Mouse (Mus musculus) ZHBTc4 (cell line): ENCODE data around the gene Klhdc1.

Experiments
- DNase-seq: peaks from one replicate; pipeline ENCODE4 v3.0.0-alpha.2; 2011; ENCODE audit warnings: low read depth, low spot score

Gene Klhdc1

GRCm38 (mm10) chr12:69240876-69241275, at the start of gene Klhdc1:
Gene Klhdc1 (plus strand): TSS chr12:69241176.
- DNase-seq, result no peak

DNA sequence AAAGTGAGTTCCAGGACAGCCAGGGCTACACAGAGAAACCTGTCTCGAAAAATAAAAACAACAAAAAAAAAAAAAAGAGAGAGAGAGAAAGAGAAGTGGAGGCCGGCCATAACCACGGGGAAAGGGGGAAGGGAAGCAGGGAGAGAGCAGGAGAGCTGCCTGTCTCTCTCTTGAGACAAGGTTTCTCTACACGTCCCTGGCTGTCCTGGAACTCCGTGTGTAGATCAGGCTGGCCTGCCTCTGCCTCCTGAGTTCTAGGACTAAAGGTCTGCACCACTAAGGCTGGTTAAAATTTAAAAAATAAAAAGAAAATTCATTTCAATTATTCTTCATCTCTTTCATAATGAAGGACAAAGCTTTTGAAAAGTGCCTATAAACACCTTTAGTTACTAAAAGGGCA, 49.6 kb upstream of the Klhdc1 start:
- DNase-seq, result no peak

DNA sequence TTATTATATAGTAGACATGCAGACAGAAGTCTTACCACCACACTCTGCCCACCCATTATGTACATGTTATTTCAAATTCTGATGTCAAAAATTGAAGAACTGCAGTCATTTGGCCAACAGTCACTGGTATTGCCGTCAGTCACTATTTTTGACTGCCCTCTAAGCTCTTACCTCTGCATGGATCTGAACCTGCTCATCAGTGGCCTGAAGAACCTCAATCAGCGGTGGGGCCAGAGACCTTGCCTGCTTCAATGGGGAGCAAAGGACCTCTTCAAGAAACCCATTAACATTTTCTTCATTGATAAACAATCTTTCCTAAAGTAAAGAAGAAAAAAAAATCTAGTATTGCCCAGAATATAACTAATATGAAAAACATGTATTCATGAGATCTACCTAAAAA, 48.3 kb upstream of the Klhdc1 start:
- no peak for DNase-seq

DNA sequence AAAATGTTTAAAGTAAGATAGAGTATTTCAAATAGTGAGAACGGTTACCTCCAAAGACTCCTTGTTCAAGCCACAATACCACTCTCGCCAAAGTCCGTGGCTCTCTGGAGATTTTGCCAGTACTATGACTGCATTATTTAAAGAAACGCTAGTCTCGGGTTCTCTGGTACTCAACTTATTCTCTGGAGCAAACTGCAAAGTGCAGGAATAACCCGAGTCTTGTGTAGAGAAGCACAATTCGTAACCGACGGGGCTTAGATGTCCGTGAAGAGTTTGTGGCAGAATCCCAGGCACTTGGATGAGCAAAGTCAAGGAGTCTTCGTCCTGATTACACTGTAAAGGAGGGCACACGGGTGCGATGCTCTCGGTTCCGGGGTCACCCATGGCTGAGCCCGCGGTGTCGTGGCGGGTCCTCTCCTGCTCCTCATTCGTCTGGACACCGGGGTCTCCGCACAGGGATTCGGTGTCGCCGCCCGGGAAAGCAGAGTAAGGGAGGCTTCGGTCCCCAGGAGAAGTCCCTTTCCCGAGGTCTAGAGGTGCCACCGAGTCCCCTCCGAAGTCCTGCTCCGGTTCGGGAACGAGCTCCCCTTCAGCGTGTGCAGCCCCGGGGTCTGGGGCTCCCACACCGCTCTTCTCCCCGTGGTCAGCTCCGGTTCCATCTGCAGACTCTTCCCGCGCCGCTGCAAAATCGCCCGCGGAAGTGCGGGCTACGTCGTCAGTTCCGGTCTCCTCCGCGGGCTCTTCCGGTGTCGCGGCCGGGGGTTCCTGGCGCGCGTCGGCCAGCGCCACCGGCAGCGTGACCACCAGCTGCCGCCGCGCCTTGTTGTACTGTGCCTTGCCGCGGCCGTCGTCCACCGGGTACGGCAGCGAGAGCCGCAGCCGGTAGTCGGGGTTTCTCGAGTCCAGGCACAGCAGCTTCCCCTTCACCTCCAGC, 44.3 kb upstream of the Klhdc1 start, which contains the start of gene Gm49383:
Gene Gm49383, minus strand, starts transcription at position 661 of the 934 bp plus-strand sequence.
- peak; percentile 62 for DNase-seq

- peak; percentile 81 for DNase-seq
These were observed 43.4 kb upstream of the Klhdc1 start for GRCm38 (mm10) chr12:69197378-69198163.

DNA sequence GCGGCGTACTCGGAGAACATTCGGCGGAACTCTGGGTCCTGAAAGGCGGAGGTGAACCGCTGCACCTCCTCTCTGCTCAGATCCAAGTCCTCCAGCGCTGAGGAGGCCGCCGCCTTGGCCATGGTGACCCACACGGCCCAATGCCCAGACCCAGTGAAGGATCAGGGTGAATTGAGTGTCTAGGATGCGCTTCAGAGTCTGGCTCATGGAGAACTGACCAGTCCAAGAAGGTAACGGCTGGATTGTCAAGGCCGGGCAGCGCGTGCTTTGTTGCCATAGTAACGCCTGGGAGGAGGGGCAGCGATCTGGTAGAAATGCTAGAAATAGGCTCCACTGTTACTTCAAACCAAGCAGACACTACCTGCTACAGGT, 42.8 kb upstream of the Klhdc1 start, which contains the start of gene Dnaaf2:
Gene Dnaaf2, minus strand, starts transcription at position 266 of the 372 bp plus-strand sequence.
- DNase-seq, result peak; percentile 71

DNA sequence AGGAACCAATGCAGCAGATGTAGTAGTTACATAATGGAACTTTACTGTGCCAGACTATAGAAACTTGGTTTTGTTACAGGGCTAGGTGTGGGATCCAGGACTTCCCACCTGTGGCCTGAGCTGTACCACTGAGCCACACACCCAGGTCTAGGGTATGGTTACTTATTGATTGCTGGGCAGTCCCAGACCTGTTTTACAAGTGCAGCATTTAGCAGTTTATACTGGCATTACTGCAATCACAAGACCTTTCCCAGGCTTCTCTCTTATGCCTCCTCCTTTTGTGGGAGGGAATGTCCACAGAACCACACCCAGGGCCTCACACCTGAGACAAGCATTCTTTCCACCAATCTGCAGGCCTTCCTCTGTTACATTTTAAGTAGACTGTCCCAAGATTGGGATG, 42.0 kb upstream of the Klhdc1 start:
- no peak for DNase-seq

- DNase-seq, result peak; percentile 54
These were observed 36.7 kb upstream of the Klhdc1 start, which contains the start of gene Gm49384 for GRCm38 (mm10) chr12:69204052-69204833. Gene Gm49384 (minus strand): TSS chr12:69204267.

DNA sequence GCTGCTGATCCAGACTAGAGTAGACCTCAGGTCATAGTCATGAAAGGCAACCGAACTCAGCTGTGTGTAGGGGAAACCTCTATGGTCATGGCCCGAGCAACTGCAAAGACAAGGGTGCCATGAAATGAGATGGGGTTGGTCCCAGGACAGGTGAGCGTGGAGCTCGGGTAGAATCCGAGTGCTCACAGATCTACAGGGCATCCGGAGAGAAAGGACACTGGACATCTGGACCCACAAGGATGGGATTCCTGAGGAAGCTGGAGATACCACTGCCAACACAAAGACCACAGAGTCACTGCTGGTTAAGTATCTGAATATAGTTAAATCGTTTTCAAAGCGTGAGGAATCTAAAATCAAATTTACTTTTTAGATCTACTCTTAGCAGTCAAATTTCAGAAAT, 33.6 kb upstream of the Klhdc1 start:
- DNase-seq, result no peak

GRCm38 (mm10) chr12:69207926-69208325, 33.0 kb upstream of the Klhdc1 start:
- DNase-seq, result no peak

GRCm38 (mm10) chr12:69208520-69208919, 32.5 kb upstream of the Klhdc1 start:
- peak; percentile 57 for DNase-seq

DNA sequence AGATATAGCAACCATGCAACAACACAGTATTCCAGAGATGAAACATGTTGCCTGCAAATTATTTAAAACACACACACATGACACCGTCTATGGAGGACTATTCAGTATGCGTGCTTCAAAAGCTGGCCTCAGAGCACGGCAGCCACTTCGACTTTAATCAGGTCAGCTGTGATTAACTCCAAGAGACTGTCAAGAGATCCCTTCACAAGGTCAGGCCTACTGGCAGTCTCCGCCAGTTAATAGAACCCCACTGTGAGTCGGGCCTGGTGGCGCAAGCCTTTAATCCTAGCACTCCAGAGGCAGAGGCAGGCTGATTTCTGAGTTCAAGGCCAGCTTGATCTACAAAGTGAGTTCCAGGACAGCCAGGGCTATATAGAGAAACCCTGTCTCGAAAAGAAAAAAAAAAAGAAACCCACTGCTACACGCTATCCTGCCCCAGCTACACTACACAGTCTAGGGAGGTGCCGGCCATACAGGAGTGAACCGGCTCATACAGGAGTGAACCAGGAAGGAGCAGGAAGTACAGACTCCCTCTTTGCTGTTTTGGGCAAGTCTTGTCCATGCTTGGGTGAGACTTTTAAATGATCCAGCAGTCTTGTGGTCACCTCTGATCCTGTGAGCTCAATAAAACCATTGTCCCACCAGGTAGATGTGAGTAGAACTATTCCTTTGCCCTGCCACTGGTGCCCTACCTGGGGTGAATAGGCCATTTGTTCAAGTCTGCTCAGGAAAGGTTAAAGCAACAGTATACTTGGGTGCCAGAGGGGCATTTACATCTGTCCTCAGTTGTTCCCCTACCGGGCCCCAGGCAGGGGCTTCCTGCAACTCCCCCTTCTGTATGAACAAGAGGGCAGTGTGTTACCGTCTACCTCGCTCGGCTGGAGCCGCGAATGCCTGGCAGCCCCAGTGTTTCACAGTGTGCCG, 30.7 kb upstream of the Klhdc1 start:
- peak; percentile 93 for DNase-seq

- peak; percentile 48 for DNase-seq
These were observed 29.9 kb upstream of the Klhdc1 start for GRCm38 (mm10) chr12:69211057-69211456.

- no peak for DNase-seq
These were observed 27.7 kb upstream of the Klhdc1 start for GRCm38 (mm10) chr12:69213186-69213777.

DNA sequence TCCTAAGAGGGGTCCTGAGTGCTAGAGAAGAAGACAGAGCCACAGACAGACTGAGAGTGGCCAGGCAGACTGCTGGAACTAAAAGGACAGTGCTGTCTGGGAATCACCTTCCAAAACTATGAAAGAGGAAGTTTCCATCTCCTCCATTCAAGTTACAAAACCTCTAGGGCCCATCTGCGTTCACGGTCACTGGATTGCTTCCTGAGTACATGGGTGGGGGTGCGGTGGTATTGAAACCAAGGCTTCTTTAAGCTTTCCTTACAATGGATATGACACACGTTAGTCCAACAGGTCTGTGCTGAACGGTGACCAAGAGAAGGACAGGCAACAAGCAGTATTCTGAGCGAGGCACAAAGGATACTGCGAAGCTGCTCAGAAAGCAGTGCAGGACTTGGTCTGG, 26.6 kb upstream of the Klhdc1 start:
- DNase-seq, result no peak

DNA sequence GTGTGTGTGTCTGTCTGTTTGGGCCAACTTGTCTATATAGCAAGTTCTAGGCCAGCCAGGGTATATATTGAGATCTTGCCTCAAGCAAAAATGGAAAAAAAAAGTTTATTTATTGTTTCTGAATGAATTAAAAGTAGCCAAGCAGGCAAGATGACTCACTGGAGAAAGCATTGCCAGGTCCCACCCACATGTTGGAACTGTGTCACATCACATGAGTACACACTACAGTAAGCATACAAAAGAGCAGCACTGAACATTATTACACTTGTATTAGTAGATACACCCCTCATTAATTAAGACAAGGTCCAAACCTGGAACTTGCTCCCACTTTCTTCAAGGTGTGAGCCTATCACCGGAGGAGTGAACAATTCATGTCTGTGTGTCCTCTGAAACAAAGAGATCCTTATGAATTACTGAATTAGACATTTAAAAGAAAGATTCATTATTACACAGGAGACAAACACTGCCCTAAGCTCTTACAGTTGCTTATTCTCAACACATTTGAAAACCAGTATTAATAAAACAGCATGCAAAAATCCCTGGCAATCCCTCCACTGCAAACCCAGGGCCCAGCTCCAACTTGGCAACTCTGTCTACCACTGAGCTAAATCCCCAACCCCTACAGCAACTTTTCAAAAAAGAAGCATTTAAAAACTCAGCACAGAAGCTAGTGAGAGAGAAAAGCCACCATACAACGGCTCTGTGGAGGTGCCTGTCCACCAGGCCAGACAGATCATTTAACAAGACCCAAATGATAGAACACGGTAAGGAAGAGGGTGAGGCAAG, 25.8 kb upstream of the Klhdc1 start:
- no peak for DNase-seq

DNA sequence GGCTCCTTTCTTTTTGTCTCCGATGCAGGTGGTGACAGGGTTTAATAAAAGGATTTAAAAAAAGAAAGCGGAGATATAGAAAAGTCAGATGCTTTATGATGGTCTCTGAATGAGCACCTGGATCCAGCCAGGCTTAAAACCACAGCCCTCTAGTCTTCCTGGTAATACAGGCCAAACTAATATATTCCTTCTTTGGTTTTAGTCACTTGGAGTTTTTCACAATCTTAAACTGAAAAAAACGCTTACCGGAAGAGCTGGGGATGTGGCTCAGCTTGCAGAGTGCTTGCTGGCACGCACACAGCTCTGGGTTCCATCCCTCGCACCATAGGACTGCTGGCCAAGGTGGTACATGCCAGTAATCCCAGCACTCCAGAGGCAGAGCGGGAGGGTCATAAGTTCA, 24.4 kb upstream of the Klhdc1 start:
- no peak for DNase-seq

- peak; percentile 16 for DNase-seq
These were observed 20.2 kb upstream of the Klhdc1 start for GRCm38 (mm10) chr12:69220613-69221277.
